Mouse (Mus musculus): ENCODE results near the gene Iqcf5. TPM values are rescaled to one million over a fixed set of nuclear protein-coding genes. Genes with fewer than 3 reads are reported as not detected.
"Not testable (repeated sequence)": the region's sequence is repeated elsewhere in the genome, so short reads cannot be mapped to it uniquely, and the experiment has no call there.

The Iqcf5 gene
- total RNA-seq, 2 experiments from 2014 or later = 0.67 TPM; not detected in 1

DNA sequence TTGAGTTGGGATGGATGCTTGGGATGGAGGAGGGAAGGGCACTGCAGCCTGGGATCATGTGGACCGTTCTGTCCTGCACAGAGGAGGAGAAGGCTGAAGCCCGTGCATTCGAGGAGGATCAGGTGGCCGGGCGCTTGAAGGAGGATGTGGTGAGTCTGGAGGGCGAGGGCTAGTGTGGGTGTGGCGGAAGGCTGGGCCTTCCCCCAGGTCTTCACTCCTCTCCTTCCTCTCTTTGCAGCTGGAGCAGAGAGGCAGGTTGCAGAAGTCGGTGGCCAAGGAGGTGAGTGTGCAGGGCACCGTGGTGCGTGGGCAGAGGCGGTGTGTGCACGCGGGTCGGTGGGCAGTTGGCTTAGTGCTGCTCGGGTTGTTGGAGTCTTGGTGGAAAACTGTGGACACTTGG lies 33.3 kb upstream of the Iqcf5 start:
- DNase-seq (ENCODE audit: low spot score in 2 of 2) = no peak

DNA sequence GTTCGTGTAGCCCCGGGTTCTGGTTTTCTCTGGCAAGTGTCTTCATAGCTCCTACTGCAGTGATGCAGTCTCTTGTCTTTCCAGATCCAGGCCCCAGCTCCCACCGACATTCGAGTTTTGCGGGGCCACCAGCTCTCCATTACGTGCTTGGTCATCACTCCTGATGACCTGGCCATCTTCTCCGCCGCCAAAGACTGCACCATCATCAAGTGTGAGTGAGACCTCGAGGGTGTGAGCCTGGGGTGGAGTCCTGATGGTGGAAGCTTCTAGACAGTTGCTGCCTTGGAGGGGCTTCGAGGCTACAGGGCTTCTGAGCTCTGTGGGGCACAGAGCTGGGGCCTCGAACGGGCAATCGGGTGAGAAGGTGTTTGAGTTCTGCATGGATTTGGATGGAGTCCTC lies 32.7 kb upstream of the Iqcf5 start:
- DNase-seq (ENCODE audit: low spot score in 2 of 2) = no peak

DNA sequence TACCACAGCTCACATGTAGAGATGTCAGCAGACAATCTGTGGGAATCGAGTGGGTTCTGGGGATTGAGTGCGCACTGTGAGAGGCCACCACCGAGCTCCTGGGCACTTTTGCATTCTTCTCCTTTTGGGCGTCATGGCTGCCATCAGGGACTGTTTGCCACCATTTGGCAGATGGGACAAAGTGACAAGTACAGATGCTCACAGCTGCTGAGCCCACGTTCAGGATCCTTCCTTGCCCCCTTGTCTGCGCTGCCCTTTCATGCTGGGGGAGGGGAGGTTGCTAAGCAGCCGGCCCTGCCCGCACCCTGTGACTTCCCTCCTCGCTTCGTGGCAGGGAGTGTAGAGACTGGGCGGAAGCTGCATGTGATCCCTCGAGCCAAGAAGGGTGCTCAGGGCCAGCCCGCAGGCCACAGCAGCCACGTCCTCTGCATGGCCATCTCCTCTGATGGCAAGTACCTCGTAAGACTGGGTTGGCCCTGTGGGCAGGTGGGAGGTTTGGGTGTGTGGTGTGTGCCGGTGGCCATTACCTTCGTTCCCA lies 31.7 kb upstream of the Iqcf5 start:
- no peak for DNase-seq (ENCODE audit: low spot score in 2 of 2)

DNA sequence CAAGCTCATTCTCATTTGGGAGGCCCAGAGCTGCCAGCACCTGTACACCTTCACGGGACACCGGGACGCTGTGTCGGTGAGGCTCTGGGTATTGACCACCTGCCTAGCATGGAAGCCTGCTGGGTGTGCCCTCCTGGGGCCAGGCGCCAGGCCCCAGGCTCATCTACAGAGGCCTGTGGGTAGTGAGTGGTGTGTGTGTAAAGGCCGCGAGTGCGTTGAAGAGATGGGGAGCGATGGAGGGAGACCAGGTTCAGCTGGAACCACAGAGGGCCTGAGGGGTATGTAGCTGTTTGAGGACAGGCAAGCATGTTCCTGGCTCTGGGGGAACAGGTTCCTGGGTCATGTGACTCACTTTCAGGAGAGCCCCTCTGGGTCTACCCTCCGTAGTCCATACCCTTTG lies 31.2 kb upstream of the Iqcf5 start:
- no peak for DNase-seq (ENCODE audit: low spot score in 2 of 2)

DNA sequence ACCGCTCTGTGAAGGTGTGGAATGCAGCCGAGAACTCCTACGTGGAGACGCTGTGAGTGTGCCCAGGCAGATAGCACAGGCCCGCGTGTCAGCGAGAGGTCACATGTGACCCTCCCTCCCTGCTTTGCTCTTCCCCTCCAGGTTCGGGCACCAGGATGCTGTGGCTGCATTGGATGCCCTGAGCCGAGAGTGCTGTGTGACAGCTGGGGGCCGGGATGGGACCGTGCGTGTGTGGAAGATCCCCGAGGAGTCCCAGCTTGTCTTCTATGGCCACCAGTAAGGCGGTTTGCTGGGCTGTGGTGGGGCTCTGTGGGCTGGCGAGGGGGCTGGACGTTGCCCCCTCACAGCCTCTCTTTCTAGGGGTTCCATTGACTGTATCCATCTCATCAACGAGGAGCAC lies 30.8 kb upstream of the Iqcf5 start:
- DNase-seq (ENCODE audit: low spot score in 2 of 2) = no peak

DNA sequence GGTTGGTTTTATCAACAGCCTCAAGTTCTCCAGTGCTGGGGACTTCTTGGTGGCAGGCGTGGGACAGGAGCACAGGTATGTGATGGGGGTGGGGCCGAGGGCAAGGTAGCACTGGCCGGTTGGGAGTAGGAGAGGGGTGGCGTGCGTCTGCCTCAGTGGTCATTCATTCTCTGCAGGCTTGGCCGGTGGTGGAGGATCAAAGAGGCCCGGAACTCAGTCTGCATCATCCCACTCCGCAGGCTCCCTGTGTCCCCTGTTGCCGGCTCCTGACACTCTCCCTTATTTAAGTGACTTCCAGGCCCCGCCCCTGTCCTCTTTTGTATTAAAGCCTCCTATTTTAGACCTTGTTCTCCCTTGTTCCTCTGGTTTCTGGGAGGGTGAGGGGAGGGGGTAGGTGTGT lies 29.3 kb upstream of the Iqcf5 start:
- no peak for DNase-seq (ENCODE audit: low spot score in 2 of 2)

DNA sequence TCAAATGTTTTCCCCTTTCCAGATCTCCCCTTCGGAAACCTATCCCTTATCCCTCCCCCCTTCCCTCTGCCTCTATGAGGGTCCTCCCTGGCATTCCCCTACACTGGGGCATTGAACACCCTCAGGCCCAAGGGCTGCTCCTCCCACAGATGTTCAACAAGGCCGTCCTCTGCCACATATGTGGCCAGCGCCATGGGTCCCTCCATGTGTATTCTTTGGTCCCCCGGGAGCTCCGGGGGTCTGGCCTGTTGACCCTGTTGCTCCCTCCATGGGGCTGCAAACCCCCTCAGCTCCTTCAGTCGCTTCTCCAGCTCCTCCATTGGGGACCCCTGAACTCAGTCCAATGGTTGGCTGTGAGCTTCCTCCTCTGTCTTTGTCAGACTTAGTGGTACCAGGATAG lies 26.8 kb upstream of the Iqcf5 start:
- not testable (repeated sequence) for DNase-seq (ENCODE audit: low spot score in 2 of 2)

DNA sequence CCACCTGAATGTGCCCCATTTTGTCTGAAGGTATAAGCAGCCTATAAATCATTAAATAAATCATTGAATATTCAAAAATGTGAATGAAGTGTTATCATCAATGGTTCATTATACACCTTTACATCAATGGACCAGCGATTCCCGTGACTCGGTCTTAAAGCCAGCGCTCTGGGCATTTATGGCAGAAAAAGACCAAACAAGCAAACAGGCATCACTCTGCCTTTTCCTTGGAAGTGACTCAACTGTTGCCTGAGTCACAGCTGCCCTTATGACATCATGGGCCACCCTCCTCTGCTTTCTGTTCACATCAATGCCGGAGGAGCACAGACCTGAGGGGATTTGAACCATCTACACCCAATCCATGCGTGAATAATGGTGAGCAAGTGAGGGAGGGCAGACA lies 14.7 kb upstream of the Iqcf5 start, which contains the start of gene Iqcf1:
TSS of gene Iqcf1 (plus strand) at position 301 of the 400 bp plus-strand sequence.
- no peak for DNase-seq (ENCODE audit: low spot score in 2 of 2)

DNA sequence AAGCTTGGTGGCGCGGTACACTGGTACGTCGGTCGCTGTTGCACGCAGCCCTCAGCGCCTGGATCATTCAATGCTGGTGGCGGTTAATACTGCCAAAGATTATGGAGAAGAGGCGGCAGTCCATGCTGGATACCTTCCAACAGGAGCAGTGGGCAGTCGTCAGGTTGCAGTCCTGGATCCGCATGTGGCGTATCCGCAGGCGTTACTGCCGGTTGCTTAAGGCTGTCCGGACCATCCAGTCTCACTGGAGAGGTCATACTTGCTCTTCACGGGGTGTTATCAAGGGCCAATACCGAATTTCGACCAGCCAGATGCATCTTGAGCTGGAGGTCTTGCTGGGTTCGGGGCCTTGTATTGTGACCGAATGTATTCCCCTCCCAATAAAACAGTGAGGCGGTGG lies 12.5 kb upstream of the Iqcf5 start:
- DNase-seq (ENCODE audit: low spot score in 2 of 2) = no peak

DNA sequence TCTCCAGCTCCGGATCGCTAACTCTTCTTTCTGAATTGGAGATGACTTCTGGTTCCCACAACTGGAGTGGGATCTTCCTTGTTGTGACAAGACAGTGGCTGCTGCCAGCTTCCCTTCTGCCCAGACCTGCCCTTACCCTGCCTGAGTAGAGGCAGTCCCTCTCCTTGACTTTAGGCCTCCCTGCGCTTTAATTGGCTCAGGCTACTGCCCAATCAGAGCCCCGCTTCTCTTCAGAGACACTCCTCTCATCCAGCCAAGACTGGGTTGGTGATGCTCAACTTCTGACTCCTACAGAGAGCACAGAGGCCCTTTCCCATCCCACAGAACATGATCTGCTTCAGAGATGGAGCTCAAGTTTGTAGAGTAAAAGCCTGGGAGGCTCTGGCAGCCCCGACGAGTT lies 10.1 kb upstream of the Iqcf5 start:
- DNase-seq (ENCODE audit: low spot score in 2 of 2) = no peak

DNA sequence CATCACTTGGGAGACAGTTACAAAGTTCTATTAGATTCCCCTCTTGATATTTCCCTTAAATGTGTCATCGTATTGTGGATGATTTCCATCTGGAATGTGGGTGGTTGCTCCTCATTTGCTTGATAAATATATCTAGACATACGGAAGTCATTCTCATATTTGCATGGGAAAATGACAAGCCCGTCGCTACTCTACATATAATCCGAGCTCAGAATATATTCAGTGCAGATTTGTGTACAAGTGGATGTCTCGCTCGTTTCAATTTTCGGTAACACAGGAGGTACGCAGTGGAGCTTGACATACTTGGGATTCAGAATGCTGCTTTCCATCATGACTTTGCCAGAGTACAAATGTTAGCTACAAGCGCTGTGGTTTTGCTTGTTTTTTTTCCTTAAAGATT lies 5.0 kb upstream of the Iqcf5 start:
- DNase-seq (ENCODE audit: low spot score in 2 of 2) = peak in 1 of 2 experiments; percentile 42

DNA sequence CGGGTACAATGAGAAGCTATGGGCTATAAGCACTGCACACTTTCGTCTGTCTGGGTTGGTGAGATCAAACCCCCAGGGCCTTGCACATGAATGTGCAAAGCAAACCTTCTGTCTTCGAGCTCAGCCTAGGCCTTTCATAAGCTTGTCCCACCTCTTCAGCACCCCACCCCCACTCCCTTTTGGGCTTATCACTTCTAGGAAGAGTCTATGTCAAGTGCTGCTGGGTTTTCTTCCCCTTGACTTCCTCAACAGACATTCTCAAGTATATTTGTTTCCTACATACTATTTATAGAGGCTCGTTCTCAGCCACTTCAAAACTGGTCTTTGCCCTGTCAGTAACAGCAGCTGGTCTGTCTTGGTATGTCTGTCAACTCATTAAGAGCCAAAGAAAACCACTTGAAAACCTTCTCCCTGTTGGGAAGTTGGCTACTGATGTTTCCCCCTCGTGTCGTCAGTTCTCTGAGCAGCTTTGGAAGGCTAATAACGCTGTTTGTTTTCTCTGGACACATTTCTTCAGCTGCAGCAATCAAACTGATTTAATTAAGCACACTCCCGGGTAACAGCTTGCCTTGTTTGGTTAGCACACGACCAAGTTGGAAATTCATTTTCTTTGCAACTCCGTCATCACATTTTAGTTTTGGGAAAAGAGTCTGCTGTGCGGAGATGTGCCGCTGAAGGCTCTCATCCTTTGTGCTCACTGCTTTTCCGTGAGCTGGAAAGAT lies 1.5 kb upstream of the Iqcf5 start:
- DNase-seq (ENCODE audit: low spot score in 2 of 2) = peak; percentile 4 to 30

DNA sequence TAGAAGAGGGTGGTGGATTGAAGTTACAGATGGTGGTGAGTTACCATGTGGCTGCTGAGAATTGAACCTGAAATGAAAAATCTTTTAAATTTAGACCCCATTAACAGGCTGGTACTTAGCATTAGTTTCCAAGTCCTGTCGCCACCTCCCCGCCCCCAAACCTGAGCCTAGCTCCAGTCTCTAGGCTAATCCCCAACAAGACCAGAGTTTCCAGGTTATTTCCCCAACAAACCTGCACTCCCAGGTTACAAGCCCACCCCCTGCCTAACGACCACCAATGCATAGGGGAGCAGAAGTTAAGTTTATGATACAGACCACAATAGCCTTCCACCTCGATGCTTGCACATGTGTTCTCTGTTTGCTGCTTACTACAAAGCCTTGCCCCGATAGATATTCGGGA lies 807 bp upstream of the Iqcf5 start:
- DNase-seq (ENCODE audit: low spot score in 2 of 2) = no peak

DNA sequence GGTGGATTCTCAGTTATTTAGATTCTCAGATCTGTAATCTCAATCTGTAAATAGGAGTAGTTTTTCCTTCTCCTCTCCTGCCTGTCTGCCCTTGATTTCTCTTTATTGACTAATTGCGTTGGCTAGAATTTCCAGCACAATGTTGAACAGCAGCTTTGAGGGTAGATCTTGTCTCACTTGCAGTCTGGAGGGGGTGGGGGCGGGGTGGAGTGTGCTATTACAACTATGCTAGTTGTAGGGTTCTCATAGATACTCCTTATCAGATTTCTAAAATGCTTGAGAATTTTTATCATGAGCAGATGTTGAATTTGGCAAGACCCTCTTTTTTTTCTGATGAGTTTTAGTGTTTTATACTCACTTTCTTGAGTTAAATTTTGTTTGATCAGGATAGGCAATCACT lies 5.1 kb downstream of the Iqcf5 start:
- DNase-seq (ENCODE audit: low spot score in 2 of 2) = no peak

DNA sequence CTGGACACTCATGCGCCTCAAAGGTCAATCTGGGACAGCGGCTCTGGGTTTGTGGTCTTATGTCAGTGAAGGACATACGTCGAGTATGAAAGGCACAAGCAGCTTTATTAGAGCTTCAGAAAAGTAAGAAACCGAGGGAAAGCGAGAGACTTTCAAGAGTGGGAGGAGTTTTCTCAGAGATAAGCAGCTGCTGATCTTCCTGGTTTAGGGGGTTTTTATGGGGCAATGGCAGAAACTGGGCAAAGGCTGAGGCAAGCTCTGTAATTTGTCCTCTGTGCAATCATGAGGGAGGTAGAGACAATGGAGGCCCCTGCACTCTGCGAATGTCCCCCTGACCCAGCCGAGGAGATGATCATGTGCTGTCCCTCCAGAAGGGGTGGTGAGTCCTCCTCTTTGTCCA lies 5.5 kb downstream of the Iqcf5 start:
- no peak for DNase-seq (ENCODE audit: low spot score in 2 of 2)

DNA sequence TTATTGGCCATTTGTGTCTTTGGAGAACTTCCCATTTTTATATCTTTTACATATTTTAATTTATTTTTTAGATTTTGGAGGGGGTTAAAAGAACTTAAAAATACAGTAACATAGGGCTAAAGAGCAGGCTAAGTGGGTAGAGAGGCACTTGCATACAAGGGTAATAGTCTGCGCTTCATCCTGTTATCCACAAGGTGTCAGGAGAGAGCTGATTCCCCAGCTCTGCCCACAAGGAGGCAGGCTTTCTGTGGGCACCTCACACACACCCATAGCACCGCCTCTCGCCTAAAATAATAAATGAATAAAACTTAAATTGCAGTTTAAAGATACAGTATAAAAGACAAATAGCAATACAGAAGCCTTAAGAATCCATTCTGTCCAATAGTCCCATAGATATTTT lies 17.5 kb downstream of the Iqcf5 start:
- DNase-seq (ENCODE audit: low spot score in 2 of 2) = peak; percentile 6 to 31

DNA sequence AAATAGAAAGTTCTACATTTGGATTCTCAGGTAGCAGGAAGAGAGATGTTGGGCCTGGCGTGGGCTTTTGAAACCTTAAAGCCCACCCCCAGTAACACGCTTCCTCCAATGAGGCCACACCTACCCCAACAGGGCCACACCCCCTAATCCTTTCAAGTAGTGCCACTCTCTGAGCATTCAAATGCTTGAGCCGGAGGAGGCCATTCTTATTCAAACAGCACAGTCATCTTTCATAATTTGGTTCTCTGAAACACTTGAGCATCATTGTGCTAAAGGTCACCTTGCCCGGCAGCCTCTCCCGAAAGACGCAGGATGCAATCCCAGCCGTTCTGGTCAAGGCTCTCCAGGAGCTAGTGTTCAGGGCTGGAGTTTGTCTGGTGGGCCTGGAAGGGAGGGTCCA lies 19.9 kb downstream of the Iqcf5 start:
- no peak for DNase-seq (ENCODE audit: low spot score in 2 of 2)

DNA sequence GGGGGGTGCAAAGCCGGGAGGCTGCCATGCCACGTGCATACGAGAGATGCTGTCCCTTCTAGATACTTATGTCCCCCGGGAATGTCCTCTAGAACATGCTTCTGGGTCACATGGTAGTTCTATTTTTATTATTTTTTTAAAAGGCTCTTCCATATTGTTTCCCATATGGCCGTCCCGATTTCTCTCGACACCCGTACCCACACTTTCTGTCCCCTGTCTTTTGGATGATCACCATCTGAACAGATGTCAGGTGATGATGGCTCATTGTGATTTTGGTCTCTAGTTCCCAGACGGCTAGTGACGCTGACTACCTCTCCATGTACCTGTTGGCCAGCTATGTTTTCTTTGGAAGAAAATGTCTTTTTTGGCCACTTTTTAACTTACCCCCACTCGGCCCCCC lies 20.6 kb downstream of the Iqcf5 start:
- peak in 1 of 2 experiments; percentile 12 for DNase-seq (ENCODE audit: low spot score in 2 of 2)

DNA sequence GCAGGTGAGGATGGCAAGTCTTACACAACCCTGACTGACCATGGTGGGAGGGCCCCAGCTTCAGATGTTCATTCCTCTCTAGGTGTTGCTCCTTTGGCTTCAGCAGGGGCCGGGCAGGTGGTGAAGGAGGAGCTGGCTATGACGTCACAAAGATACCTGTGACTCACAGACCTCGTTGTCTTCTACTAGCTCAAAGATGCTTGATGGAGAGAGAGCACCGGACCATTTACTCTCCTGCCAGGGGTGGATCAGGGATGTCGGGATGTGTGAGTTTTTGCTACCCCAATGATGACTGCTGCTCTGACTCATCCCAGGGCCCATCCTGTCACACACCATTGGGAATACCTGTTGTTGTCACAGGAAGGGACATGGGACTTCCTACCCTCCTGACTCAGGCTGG lies 47.2 kb downstream of the Iqcf5 start, which contains the start of gene Iqcf3:
TSS of gene Iqcf3 (minus strand) at position 101 of the 400 bp plus-strand sequence.
- DNase-seq (ENCODE audit: low spot score in 2 of 2) = no peak

DNA sequence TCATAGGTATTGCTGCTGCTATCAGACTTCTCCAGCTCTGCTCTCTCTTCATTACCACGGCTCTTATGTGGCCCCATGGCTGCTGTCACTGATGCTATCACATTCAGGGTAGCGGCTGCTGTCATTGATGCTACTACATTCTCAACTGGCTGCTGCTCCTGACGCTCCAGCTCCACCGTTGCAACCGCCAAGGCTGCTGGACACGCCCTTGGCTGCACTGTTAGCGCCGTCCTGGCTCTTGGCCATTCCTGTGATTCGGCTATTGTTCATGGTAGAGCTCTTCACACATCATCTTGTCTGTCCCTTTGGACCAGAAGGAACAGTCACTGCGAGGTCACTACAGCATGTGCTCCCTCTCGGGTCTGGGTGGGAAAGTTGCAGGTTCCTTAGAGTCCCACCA lies 47.9 kb downstream of the Iqcf5 start:
- DNase-seq (ENCODE audit: low spot score in 2 of 2) = no peak

DNA sequence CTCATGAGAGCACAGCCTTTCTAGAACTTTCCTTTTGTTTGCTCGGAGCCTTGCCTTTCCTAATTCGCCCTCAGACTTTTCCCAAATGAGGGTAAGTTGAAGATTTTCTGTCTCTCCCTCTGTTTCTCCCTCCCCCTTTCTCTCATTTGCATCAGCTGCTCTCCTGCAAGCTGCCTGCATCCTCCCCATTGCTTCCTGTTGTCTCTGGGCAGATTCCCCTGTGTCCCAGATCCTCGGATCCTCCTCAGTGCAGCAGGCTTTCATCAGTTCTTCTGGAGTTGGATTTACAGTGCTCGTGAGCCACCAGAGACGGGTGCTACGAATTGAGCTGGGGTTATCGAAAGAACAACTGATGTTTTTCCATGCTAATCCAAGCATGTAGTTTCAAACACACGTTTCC lies 49.7 kb downstream of the Iqcf5 start:
- no peak for DNase-seq (ENCODE audit: low spot score in 2 of 2)

All from layer of hippocampus, postnatal 14 days (tissue).